Mouse (Mus musculus) myocyte (in vitro differentiated cells): ENCODE data around the gene Slc25a16. TPM values are rescaled to one million over a fixed set of nuclear protein-coding genes. Genes with fewer than 3 reads are reported as not detected.

Experiments used
- H3K27me3 ChIP-seq: one replicate; pipeline ENCODE4 v1.6.1; 2011; ENCODE audit not compliant: control insufficient read depth, insufficient read depth, insufficient read length
- H3K36me3 ChIP-seq: one replicate; pipeline ENCODE4 v1.6.1; 2011; ENCODE audit not compliant: control insufficient read depth, insufficient read depth
- H3K4me2 ChIP-seq: one replicate; pipeline ENCODE4 v1.6.1; 2011; ENCODE audit warnings: low read depth, control low read depth
- H3K4me3 ChIP-seq: one replicate; pipeline ENCODE4 v1.5.1; 2011; ENCODE audit warnings: mild to moderate bottlenecking, control low read depth, moderate library complexity
- H3K79me2 ChIP-seq: one replicate; pipeline ENCODE4 v1.6.1; 2011; ENCODE audit not compliant: control insufficient read depth, insufficient read depth
- H3ac ChIP-seq: one replicate; pipeline ENCODE4 v1.6.1; 2011; ENCODE audit not compliant: control insufficient read depth, insufficient read length
- CEBPB ChIP-seq: IDR thresholded peaks from 2 replicates; pipeline ENCODE4 v1.6.1; 2011; ENCODE audit warnings: mild to moderate bottlenecking, moderate library complexity; ENCODE audit not compliant: poor library complexity, insufficient read depth, severe bottlenecking
- E2F4 ChIP-seq: IDR thresholded peaks from one replicate; pipeline ENCODE4 v1.6.1; 2011; ENCODE audit warnings: mild to moderate bottlenecking, control low read depth, moderate library complexity; ENCODE audit not compliant: insufficient read depth
- MAX ChIP-seq: IDR thresholded peaks from one replicate; pipeline ENCODE4 v1.6.1; 2011; ENCODE audit warnings: low read depth, mild to moderate bottlenecking, control low read depth
- MYOD1 ChIP-seq, 3 experiments: IDR thresholded peaks; one replicate each; pipeline ENCODE4 v1.6.1; 2011; ENCODE audit warnings: control low read depth in 2 of 3, low read depth in 2 of 3, mild to moderate bottlenecking in 2 of 3, moderate library complexity in 1 of 3; ENCODE audit not compliant: insufficient read length in 2 of 3, control insufficient read depth in 1 of 3
- MYOG ChIP-seq, 3 experiments: IDR thresholded peaks; one replicate each; pipeline ENCODE4 v1.6.1; 2011; ENCODE audit warnings: control low read depth in 2 of 3, low read depth in 2 of 3, mild to moderate bottlenecking in 2 of 3; ENCODE audit not compliant: insufficient read length in 2 of 3, control insufficient read depth in 1 of 3, insufficient read depth in 1 of 3
- POLR2A ChIP-seq: IDR thresholded peaks from one replicate; pipeline ENCODE4 v1.6.1; 2011; ENCODE audit warnings: low read depth, mild to moderate bottlenecking, control low read depth, moderate library complexity; ENCODE audit not compliant: insufficient read length
- POLR2AphosphoS2 ChIP-seq: IDR thresholded peaks from one replicate; pipeline ENCODE4 v1.6.1; 2011; ENCODE audit warnings: low read depth, control low read depth; ENCODE audit not compliant: insufficient read length
- REST ChIP-seq: IDR thresholded peaks from one replicate; pipeline ENCODE4 v1.6.1; 2011; ENCODE audit warnings: mild to moderate bottlenecking, control low read depth, moderate library complexity; ENCODE audit not compliant: insufficient read depth, insufficient read length
- SRF ChIP-seq: IDR thresholded peaks from one replicate; pipeline ENCODE4 v1.6.1; 2011; ENCODE audit warnings: low read depth; ENCODE audit not compliant: control insufficient read depth, insufficient read length
- TCF12 ChIP-seq: IDR thresholded peaks from one replicate; pipeline ENCODE4 v1.6.1; 2011; ENCODE audit warnings: mild to moderate bottlenecking, control low read depth; ENCODE audit not compliant: poor library complexity, insufficient read depth, severe bottlenecking
- TCF3 ChIP-seq: IDR thresholded peaks from one replicate; pipeline ENCODE4 v1.6.1; 2011; ENCODE audit warnings: low read depth, control low read depth; ENCODE audit not compliant: insufficient read length
- USF1 ChIP-seq: IDR thresholded peaks from one replicate; pipeline ENCODE4 v1.6.1; 2011; ENCODE audit warnings: low read depth, mild to moderate bottlenecking, control low read depth, moderate library complexity
- polyA plus RNA-seq: library from polyadenylated mRNA; unstranded; fragments of >200 nt; fragmentation: generic; extraction: Trizol; gene quantifications from one replicate; pipeline ENCODE4 v1.2.1, GENCODE M21; 2012; ENCODE audit warnings: missing spikeins

The Slc25a16 gene
- polyA plus RNA-seq = 5.8 TPM

DNA sequence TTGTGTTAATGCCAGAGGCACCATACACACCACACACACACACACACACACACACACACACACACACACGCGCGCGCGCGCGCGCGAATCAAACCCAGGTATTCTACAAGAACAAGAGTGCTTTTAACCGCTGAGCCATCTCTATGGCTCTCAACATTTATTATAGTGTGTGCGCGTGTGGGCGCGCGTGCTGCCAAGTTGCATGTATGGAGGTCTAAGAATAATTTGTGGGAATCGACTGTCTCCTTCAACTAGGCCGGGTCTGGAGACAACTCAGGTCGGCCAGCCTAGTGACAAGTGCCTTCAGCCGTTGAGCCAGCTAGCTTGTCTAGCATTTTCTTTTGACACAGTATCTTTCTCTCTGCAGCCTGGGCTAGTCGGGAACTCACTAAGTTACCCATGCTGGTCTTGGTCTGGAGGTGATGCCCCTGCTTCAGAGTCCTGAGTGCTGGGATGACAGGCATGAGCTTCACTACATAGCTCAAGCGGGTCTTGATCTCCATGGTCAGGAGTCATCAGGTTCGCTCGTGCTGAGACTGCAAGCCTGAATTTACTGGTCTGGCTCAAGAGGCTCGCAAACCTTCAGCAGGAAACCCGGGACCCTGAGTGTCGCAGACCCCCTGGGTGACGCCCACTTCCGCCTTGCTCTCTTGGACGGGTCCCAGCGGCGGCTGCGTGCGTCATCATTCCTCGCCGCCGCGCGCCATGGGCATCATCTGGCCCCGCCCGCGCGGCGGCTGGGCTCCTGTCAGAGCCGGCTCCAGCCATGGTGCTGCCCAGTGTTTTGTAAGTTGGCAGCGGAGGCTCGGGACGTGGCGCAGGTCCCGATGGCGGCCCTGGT is at the start of gene Slc25a16:
Gene Slc25a16, plus strand, starts transcription at position 709 of the 841 bp plus-strand sequence.
- H3K4me3 ChIP-seq = peak within 1 kb of the TSS; percentile 54
- peak within 1 kb of the TSS; percentile 42 for H3ac ChIP-seq
- no peaks in the 10 kb centered on the region for H3K36me3 ChIP-seq
- peak within 1 kb of the TSS; percentile 82 for H3K4me2 ChIP-seq
- no peaks in the 10 kb centered on the region for H3K27me3 ChIP-seq
- peaks cover 12% of the 10 kb centered on the region for H3K79me2 ChIP-seq
- TF ChIP-seq MAX (no peak), USF1 (no peak), CEBPB (no peak), MYOG (IDR thresholded peaks at IDR 0.05; ENCODE audit: control insufficient read depth in 1 of 3, insufficient read depth in 1 of 3, insufficient read length in 2 of 3, low read depth in 2 of 3) (peak in 1 of 3 experiments; percentile 25), TCF3 (no peak), E2F4 (no peak), MYOD1 (IDR thresholded peaks at IDR 0.05; ENCODE audit: control insufficient read depth in 1 of 3, insufficient read length in 2 of 3, low read depth in 2 of 3) (no peak), SRF (peak; percentile 80), POLR2A (peak; percentile 81), REST (no peak), POLR2AphosphoS2 (peak; percentile 64)

DNA sequence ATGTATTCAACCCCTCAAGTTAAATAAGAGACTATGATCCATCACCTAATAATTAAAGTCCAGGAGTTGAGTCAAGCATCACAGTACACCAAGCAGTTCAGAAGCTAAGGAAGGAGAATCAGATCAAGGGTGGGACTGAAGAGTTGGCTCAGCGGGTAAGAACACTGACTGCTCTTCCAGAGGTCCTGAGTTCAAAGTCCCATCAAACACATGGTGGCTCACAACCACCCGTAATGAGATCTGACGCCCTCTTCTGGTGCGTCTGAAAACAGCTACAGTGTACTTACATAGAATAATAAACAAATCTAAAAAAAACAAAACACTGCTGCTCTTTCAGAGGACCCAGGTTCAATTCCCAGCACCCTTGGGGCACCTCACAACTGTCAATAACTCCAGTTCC is 45.6 kb upstream of the Slc25a16 start:
- H3K79me2 ChIP-seq = no peaks in the 10 kb centered on the region
- no peaks in the 10 kb centered on the region for H3K36me3 ChIP-seq
- no peaks in the 10 kb centered on the region for H3K27me3 ChIP-seq
- H3ac ChIP-seq = no peak overlapping the region
- H3K4me2 ChIP-seq = no peak overlapping the region
- no peak overlapping the region for H3K4me3 ChIP-seq
- TF ChIP-seq MYOG (IDR thresholded peaks at IDR 0.05; ENCODE audit: control insufficient read depth in 1 of 3, insufficient read depth in 1 of 3, insufficient read length in 2 of 3, low read depth in 2 of 3) (no peak), E2F4 (no peak), CEBPB (no peak), POLR2AphosphoS2 (no peak), MYOD1 (IDR thresholded peaks at IDR 0.05; ENCODE audit: control insufficient read depth in 1 of 3, insufficient read length in 2 of 3, low read depth in 2 of 3) (no peak), TCF12 (no peak), POLR2A (no peak), SRF (no peak), MAX (no peak), TCF3 (no peak), REST (no peak), USF1 (no peak)

DNA sequence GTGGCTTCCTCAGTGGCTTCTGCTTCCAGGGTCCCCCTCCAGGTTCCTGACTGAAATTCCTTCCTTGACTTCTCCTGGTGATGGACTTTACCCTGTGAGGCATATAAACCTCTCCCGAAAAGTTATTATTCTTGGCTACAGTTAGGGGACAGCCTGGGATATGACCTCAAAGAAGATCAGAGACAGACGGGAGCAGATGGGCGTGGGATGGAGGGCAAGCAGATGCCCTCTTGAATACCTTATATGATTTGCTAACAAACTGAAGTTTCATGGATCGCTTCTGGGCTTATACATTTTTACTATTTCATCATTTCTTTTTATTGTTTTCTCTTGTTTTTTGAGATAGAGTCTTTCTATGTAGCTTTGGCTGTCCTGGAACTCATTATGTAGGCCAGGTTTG is 44.9 kb upstream of the Slc25a16 start:
- H3K79me2 ChIP-seq = no peaks in the 10 kb centered on the region
- no peaks in the 10 kb centered on the region for H3K36me3 ChIP-seq
- TF ChIP-seq MYOD1 (IDR thresholded peaks at IDR 0.05; ENCODE audit: control insufficient read depth in 1 of 3, insufficient read length in 2 of 3, low read depth in 2 of 3) = peak in 2 of 3 experiments; percentile 73 to 78
- TF ChIP-seq SRF = no peak
- H3ac ChIP-seq = no peak overlapping the region
- no peak overlapping the region for H3K4me3 ChIP-seq
- H3K4me2 ChIP-seq = no peak overlapping the region
- H3K27me3 ChIP-seq = no peaks in the 10 kb centered on the region

DNA sequence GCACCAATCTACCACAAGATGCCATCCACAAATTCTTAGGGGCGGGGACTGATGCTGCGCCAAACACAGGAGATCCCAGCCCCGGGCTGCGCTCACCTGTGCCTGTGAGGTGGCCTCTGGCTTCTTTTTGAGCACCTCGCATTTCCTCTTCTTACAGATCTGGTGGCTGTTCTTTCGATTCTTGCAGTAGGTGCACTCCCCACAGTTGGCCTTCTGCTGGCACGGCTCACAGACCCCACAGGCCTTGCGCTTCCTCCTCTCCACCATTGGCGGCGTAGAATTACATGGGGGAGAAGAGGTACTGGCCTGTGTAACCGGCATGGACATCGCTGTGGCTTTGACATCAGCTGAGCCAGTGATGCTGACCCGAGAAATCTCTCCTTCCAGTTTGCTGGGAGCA is 42.4 kb upstream of the Slc25a16 start:
- Histone ChIP-seq H3K79me2 (no peaks in the 10 kb centered on the region), H3K4me3 (no peak overlapping the region), H3K27me3 (no peaks in the 10 kb centered on the region), H3K36me3 (no peaks in the 10 kb centered on the region), H3K4me2 (no peak overlapping the region), H3ac (no peak overlapping the region)
- no peak for TF ChIP-seq MYOG (IDR thresholded peaks at IDR 0.05; ENCODE audit: control insufficient read depth in 1 of 3, insufficient read depth in 1 of 3, insufficient read length in 2 of 3, low read depth in 2 of 3)
- TF ChIP-seq TCF3 = no peak
- TF ChIP-seq CEBPB = no peak
- no peak for TF ChIP-seq TCF12
- no peak for TF ChIP-seq MYOD1 (IDR thresholded peaks at IDR 0.05; ENCODE audit: control insufficient read depth in 1 of 3, insufficient read length in 2 of 3, low read depth in 2 of 3)
- TF ChIP-seq E2F4 = no peak
- no peak for TF ChIP-seq POLR2AphosphoS2
- no peak for TF ChIP-seq MAX

DNA sequence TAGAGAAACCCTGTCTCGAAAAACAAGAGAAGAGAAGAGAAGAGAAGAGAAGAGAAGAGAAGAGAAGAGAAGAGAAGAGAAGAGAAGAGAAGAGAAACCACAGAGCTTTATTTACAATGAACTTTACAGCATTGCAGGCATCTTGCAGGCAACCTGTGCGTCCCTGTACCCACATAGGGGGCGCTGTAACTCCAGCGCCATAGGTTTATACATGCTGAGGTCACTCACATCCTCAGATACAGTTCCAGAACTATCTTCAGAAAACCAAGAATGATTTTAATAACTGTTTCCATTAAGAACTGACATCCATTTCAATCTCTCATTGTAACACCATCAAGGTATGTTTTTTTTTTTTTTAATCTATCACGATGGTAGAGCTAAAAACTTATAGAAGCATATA is 39.2 kb upstream of the Slc25a16 start:
- H3K4me2 ChIP-seq = no peak overlapping the region
- H3K4me3 ChIP-seq = no peak overlapping the region
- no peaks in the 10 kb centered on the region for H3K36me3 ChIP-seq
- no peaks in the 10 kb centered on the region for H3K79me2 ChIP-seq
- H3ac ChIP-seq = no peak overlapping the region
- no peaks in the 10 kb centered on the region for H3K27me3 ChIP-seq
- TF ChIP-seq E2F4 (no peak), MYOD1 (IDR thresholded peaks at IDR 0.05; ENCODE audit: control insufficient read depth in 1 of 3, insufficient read length in 2 of 3, low read depth in 2 of 3) (no peak), REST (no peak), POLR2AphosphoS2 (no peak), POLR2A (no peak), CEBPB (no peak), TCF12 (no peak)
